Mouse (Mus musculus): Measurements from ENCODE around the gene Zbtb49.

DNA sequence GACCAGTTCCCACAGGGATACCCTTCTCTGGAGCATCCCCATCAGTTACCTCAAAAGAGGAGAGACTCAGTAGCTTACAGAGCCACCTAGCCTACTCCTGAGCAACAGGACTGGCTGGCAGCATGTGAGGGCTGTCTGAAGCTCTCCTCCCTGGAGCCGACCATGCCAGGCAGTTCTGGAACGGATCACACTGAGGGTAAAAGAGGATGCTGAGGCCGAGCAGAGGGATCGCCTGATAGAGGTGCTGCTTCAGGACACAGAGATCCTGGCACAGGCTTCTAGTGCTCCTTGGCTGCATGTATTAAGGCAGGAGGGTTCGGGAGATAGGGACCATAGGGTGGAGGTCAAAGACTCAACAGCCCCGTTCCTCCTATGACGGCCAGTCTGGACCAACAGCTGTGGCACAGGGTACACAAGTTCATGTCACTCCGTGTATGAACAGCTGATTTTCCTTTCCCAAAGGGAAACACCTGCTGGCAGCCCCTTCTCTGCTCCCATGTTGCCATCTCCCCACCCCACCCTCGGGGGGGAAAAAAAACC, 62.7 kb downstream of the Zbtb49 start:
- no peak for TF ChIP-seq GATA1 (IDR thresholded peaks at IDR 0.05; ENCODE audit: low read length)
- TF ChIP-seq TAL1 (IDR thresholded peaks at IDR 0.05; ENCODE audit: low read length): no peak
